Mouse (Mus musculus) ES-E14 (cell line): ENCODE measurements around the gene Apobec1. TPM values are rescaled to one million over a fixed set of nuclear protein-coding genes. Genes with fewer than 3 reads are reported as not detected.

Experiments used
- DNase-seq: peaks from one replicate; pipeline ENCODE4 v3.0.0-alpha.2; 2013; ENCODE audit warnings: low read depth, low spot score
- H3K27ac ChIP-seq: 2 replicates; pipeline ENCODE4 v1.5.1; 2012; ENCODE audit warnings: low read depth, mild to moderate bottlenecking, low read length, moderate library complexity, mixed read lengths; ENCODE audit not compliant: poor library complexity, insufficient read depth, severe bottlenecking
- H3K36me3 ChIP-seq: 2 replicates; pipeline ENCODE4 v1.6.1; 2012; ENCODE audit warnings: mild to moderate bottlenecking, low read length, moderate library complexity, mixed read lengths; ENCODE audit not compliant: control insufficient read depth, poor library complexity, insufficient read depth, severe bottlenecking
- H3K4me1 ChIP-seq, 2 experiments: fragments of 150-350 bp in 1 of 2; sonication (generic) in 1 of 2; 2 replicates each; pipeline ENCODE4 v1.6.1; 2012; ENCODE audit warnings: low read length in 2 of 2, mild to moderate bottlenecking in 1 of 2, mixed read lengths in 1 of 2; ENCODE audit not compliant: control insufficient read depth in 2 of 2, insufficient read depth in 2 of 2, poor library complexity in 1 of 2
- H3K4me3 ChIP-seq, 2 experiments: fragments of 150-350 bp in 1 of 2; sonication (generic) in 1 of 2; 2 replicates each; pipeline ENCODE4 v1.5.1; 2012; ENCODE audit warnings: low read length in 2 of 2, low read depth in 1 of 2, mild to moderate bottlenecking in 1 of 2, mixed read lengths in 1 of 2; ENCODE audit not compliant: insufficient read depth in 1 of 2, poor library complexity in 1 of 2, severe bottlenecking in 1 of 2
- H3K9ac ChIP-seq: 2 replicates; pipeline ENCODE4 v1.6.1; 2012; ENCODE audit warnings: low read depth, mild to moderate bottlenecking, low read length, mixed read lengths; ENCODE audit not compliant: poor library complexity, insufficient read depth, severe bottlenecking
- H3K9me3 ChIP-seq: fragments of 150-350 bp; sonication (generic); 2 replicates; pipeline ENCODE4 v1.6.1; 2012; ENCODE audit warnings: low read depth, mild to moderate bottlenecking, low read length; ENCODE audit not compliant: control insufficient read depth, insufficient read depth
- CHD2 ChIP-seq: IDR thresholded peaks from 2 replicates; pipeline ENCODE4 v1.6.1; 2014; ENCODE audit warnings: mild to moderate bottlenecking, low read depth, low read length, inconsistent platforms
- HCFC1 ChIP-seq: IDR thresholded peaks from 2 replicates; pipeline ENCODE4 v1.6.1; 2012; ENCODE audit warnings: low read length, inconsistent platforms, borderline replicate concordance; ENCODE audit not compliant: insufficient read depth
- MAFK ChIP-seq: IDR thresholded peaks from 2 replicates; pipeline ENCODE4 v1.6.1; 2014; ENCODE audit warnings: mild to moderate bottlenecking, low read depth, low read length, inconsistent platforms; ENCODE audit not compliant: insufficient read depth
- ZC3H11A ChIP-seq: IDR thresholded peaks from 2 replicates; pipeline ENCODE4 v1.6.1; 2012; ENCODE audit warnings: low read depth, mild to moderate bottlenecking, inconsistent platforms, low read length, borderline replicate concordance
- ZNF384 ChIP-seq: IDR thresholded peaks from 2 replicates; pipeline ENCODE4 v1.6.1; 2012; ENCODE audit warnings: low read depth, low read length, inconsistent platforms
- in situ Hi-C, 2 experiments: fragments of 600-800 bp; cut with MboI; formaldehyde crosslinking; loops; one replicate each; pipeline ENCODE4 v1.15.1; 2025; ENCODE audit warnings: low sequenced_read_pairs in 2 of 2, inconsistent platforms in 1 of 2; ENCODE audit not compliant: unreplicated experiment in 2 of 2
- total RNA-seq: library from RNA; depleted of rRNA; stranded (reverse); fragments of 300-350 nt; gene quantifications from 2 replicates; pipeline ENCODE4 v1.2.3, GENCODE M21; 2012

Apobec1 gene
- total RNA-seq, 1 experiment = 5.9 TPM

- DNase-seq = no peak
- in situ Hi-C loops = no loop called here
- Histone ChIP-seq H3K9me3 (no peaks in the 10 kb centered on the region), H3K9ac (no peak overlapping the region), H3K27ac (no peak overlapping the region), H3K36me3 (no peaks in the 10 kb centered on the region), H3K4me1 (peaks cover 0 to 3% of the 10 kb centered on the region in 2 experiments; a peak in 1 of 4 replicates), H3K4me3 (no peak overlapping the region)
- TF ChIP-seq ZC3H11A (peak; percentile 69; the same call in 1 of the 2 replicates), ZNF384 (no peak), HCFC1 (no peak), CHD2 (no peak), MAFK (no peak)
Measured at GRCm38 (mm10) chr6:122614047-122614446, 11.8 kb upstream of the Apobec1 start.

- H3K27ac ChIP-seq = no peak overlapping the region
- in situ Hi-C loops = no loop called here
- no peak overlapping the region for H3K9ac ChIP-seq
- no peak for TF ChIP-seq CHD2
- no peak for TF ChIP-seq ZNF384
- no peak for TF ChIP-seq ZC3H11A
- no peak for TF ChIP-seq MAFK
- TF ChIP-seq HCFC1 = no peak
- no peak for DNase-seq
- no peak overlapping the region for H3K4me3 ChIP-seq
- peaks cover 0 to 3% of the 10 kb centered on the region in 2 experiments; a peak in 1 of 4 replicates for H3K4me1 ChIP-seq
- no peaks in the 10 kb centered on the region for H3K9me3 ChIP-seq
- H3K36me3 ChIP-seq = no peaks in the 10 kb centered on the region
Measured at GRCm38 (mm10) chr6:122612426-122612825, 10.2 kb upstream of the Apobec1 start.

- in situ Hi-C loops = no loop called here
- peak within 1 kb of the TSS; percentile 96 for H3K9ac ChIP-seq
- no peak for TF ChIP-seq ZC3H11A
- no peak for TF ChIP-seq CHD2
- TF ChIP-seq HCFC1 = no peak
- no peak for TF ChIP-seq ZNF384
- TF ChIP-seq MAFK = no peak
- DNase-seq = no peak
- H3K4me3 ChIP-seq = peak within 1 kb of the TSS; percentile 79 to 81
- peak within 1 kb of the TSS; percentile 100 for H3K27ac ChIP-seq
- H3K9me3 ChIP-seq = no peaks in the 10 kb centered on the region
- H3K36me3 ChIP-seq = peaks cover 10% of the 10 kb centered on the region
- H3K4me1 ChIP-seq = peaks cover 0 to 12% of the 10 kb centered on the region in 2 experiments; a peak in 1 of 4 replicates
Measured at GRCm38 (mm10) chr6:122609771-122610170, 7.5 kb upstream of the Apobec1 start, which contains the start of gene Gdf3. TSS of gene Gdf3 (minus strand) at chr6:122610087.

DNA sequence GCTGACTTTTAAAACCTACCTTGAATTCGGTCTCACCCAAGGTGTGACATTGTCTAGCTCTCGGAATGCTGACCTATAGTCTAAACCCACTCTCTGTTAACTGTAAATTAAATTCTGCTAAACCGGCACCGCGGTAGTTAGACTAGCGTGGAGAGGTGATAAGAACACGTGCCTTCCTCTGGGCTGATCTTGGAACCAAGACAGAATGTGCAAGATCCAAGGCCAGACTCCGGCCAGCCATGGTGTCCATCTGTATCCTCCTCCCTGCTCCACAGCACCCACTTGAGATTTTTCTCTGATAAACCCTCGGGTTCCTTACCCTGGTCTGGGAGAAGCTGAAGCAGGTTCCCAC lies 7.1 kb upstream of the Apobec1 start:
- peak overlapping the region; percentile 96 for H3K9ac ChIP-seq
- no peak for DNase-seq
- H3K36me3 ChIP-seq = peaks cover 10% of the 10 kb centered on the region
- peak overlapping the region; percentile 79 to 81 for H3K4me3 ChIP-seq
- H3K27ac ChIP-seq = peak overlapping the region; percentile 100
- peaks cover 0 to 12% of the 10 kb centered on the region in 2 experiments; a peak in 1 of 4 replicates for H3K4me1 ChIP-seq
- TF ChIP-seq ZNF384 = no peak
- no peak for TF ChIP-seq HCFC1
- TF ChIP-seq ZC3H11A = no peak
- TF ChIP-seq MAFK = no peak
- TF ChIP-seq CHD2 = 0 out of 2 replicates have a peak, but pooled peaks have one; percentile 21
- no peaks in the 10 kb centered on the region for H3K9me3 ChIP-seq
- in situ Hi-C loops = no loop called here
